Mouse (Mus musculus) lung, adult 2 months (tissue): ENCODE measurements around the gene Orai2.

Source experiments
- CTCF ChIP-seq: fragments of 200-500 bp; IDR thresholded peaks from 2 replicates; pipeline ENCODE4 v1.5.1; 2011; ENCODE audit warnings: mild to moderate bottlenecking, low read length, control low read depth; ENCODE audit not compliant: insufficient read depth
- POLR2A ChIP-seq: fragments of 200-500 bp; IDR thresholded peaks from 2 replicates; pipeline ENCODE4 v1.6.1; 2011; ENCODE audit warnings: low read depth, mild to moderate bottlenecking, control low read depth, low read length, borderline replicate concordance; ENCODE audit errors: extremely low read depth

DNA sequence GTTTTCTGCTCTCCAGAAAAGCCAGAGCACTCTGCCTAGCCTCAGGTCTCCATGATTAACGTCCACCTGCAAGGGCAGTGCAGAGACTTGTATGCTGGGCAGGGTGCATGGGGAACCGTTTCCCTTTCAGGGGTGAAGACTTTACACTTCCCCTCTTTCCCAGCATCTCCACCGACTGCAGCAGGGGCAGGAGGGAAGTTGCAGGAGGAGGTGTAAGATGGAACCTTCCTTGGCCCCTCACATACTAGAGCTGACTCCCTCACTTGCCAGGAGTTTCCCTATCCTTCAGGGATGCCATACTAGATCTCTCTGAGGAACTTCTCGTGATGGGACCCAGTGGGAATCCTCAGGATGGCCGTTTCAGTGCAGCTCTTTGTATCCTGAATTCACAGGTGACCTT lies 40.0 kb upstream of the Orai2 start:
- TF ChIP-seq CTCF = no peak
- no peak for TF ChIP-seq POLR2A
